Mouse (Mus musculus): ENCODE data around the gene Rnf151.
A peak's percentile ranks its signal among the peaks of the same experiment; 100 is the strongest.
"Not testable (repeated sequence)": the region's sequence is repeated elsewhere in the genome, so short reads cannot be mapped to it uniquely, and the experiment has no call there.

The Rnf151 gene

DNA sequence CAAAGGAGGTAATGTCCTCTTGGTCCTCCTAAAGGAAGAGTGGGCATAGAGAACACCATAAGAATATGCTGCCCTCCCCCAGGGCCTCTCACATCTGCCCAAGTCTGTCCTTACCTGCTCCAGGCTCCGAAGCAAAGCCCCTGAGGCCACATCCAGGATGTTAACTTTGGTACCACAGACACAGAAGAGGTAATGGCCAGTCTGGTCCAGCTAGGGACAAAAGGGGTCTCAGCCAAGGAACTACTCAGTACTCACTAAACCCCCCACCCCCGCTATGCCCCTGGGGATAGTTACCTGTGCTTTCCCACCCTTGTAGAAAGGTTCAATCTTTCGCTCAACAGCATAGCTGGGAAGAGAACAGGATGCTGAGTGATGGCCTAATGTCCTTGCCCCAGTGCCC lies 12.0 kb downstream of the Rnf151 start:
- no peak for DNase-seq (ENCODE audit: low spot score in 2 of 2)

DNA sequence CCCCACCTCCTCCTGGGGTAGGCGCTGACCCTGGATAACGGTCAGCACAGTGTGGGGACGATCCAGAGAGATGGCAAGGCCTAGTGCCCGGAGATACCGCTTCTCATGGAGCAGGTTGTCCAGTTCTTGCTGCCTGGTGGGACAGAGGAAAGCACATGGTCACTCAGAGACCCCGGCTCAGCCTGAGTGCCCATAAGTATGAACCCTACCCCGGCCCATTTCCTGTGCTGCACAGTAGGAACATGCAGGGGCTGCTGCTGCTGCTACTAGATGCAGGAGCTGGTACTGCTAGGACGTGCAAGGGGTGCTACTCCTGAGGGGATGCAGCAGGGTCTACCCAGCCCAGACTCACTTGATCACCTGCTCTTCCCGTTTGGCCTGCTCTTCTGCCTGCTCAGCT lies 16.6 kb downstream of the Rnf151 start:
- no peak for DNase-seq (ENCODE audit: low spot score in 2 of 2)

DNA sequence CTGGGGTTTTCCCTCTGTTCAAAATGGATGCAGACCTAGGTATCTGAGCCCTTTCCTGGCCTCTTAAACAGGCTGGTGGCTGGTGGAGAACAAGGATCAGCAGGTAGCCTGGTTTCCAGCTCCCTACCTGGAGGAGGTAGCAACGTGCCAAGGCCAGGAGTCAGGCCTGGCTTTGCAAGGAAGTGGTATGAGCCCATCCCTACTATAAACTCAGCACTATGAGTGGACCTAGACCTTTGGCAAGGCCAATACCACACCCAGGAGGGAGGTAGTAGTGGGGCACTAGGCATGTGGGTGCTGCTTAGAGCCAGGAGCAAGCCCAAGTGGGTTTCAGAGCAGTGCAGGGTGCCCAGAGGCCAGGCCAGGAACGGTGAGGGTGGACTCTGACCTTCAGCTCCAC lies 18.4 kb downstream of the Rnf151 start:
- no peak for DNase-seq (ENCODE audit: low spot score in 2 of 2)

DNA sequence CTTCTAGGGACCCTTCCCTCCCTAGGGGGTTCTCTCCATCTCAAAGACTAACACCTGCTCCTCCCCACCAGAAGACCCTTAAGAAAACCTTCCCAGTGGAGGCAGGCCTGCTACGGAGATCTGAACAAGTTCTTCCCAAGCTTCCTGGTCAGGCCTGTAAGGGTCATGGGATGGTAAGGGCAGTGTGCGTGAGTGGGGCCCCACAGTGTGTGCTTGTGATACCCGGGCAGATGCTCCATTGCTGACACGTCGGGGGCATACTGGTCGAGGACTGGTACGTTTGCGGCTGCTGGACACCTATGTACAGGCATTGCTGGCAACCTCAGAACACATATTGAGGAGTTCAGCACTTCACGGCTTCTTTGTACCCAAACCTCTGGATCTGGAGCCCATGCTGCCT lies 19.1 kb downstream of the Rnf151 start:
- no peak for DNase-seq (ENCODE audit: low spot score in 2 of 2)

DNA sequence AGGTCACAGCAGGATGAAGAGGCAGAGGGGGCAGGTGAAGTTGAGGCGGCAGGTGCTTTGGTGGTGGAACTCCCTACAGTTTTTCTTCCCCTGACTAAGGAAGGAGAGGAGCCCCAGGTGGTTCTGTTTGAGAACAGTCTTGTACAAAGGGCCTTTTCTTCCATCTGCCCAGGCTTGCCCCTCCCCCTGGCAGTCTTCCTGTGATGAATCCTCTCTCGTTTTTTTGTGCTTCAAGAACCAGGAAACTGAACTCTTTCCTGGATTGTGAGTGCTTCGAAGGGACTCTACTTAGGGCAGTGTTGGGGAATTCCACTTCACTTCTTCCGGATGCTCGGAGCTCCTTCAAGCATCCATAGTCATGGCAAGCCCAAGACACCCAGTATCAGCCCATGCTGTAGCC lies 19.9 kb downstream of the Rnf151 start:
- no peak for DNase-seq (ENCODE audit: low spot score in 2 of 2)

DNA sequence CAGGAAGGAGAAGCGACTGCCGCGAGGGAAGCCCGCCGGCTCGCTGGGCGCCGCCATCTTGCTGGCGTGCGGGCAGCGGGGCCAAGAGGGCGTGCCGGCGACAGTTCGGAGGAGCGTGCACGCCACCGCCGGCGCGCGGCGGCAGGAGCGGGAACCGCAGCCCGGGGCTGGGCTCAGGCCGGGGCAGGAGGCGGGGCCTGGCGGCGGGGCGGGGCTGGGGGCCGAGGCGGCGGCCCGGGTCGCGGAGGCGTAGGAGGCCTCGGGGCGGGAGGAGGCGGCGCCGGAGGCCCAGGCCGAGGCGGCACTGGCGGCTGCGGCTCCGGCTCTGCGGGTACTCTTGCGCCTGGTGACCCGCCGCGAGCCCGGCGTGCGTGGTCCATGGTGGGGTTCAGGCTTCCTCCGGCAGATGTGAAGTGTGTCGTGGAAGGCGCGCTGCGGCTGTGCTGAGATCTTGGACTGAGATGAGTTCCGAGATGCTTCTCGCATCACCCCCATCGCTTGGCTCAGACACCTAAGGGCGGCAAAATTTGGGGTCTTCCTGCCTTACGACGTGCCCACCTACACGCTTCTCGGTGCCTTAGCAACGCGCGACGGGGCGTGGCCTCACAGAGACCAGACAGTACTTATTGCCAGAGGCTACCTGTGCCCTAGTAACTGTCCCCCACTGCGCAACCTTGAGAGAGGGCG lies 21.7 kb downstream of the Rnf151 start, which contains the start of the genes Gfer and Noxo1:
Gene Gfer, minus strand, starts transcription at position 146 of the 687 bp plus-strand sequence.
Gene Noxo1, plus strand, starts transcription at position 224 of the 687 bp plus-strand sequence.
- DNase-seq (ENCODE audit: low spot score in 2 of 2): peak; percentile 52 to 67

DNA sequence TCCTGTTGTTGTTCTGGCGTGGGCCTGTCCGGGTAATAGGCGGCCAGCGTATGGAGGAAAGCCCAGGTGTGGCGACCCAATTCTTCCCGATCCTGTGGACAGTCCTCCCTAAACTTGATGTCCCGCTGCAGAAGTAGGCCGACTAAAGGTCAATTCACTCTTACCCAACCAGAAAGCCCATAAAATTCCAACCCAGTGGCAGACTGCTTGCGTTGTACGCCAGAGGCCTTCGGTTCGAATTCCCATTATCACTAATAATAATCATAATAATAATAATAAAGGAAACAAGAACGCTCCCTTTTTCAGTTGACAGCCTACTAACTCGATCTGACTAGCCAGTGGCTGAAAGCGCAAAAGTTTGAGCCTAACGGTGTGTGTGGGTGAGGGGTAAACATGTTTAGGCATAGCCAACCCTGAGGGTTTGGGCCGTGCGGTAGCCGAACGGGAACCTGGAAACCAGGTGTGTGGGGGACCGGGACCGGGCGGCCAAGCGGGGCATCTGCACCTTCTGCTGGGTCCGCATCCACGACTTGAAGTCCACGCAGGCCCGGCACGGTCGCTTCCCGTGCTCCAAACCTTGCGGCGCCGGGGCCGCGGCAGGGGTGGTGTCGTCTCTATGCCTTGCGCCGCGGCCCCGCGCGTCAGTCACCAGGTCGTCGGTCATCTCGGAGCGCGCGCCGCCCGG lies 22.4 kb downstream of the Rnf151 start:
- no peak for DNase-seq (ENCODE audit: low spot score in 2 of 2)

DNA sequence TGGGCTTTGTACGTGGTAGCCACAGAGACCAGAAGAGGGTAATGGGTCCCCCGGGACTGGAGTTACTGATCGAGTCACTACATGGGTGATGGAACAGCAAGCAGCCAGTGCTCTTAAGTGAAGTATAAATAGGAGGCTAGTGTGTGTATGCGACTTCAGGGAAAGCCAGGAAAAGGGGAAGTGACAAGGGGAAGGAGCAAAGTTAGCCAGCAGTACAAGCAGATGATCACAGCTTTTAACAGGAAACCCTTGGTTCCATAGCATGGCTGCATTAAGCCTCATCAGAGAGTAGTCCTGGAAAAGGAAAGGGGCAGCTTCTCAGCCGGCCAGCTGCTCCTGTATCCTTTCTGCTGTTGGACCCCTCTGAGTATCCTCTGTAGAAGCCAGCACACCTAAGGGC lies 25.5 kb downstream of the Rnf151 start:
- no peak for DNase-seq (ENCODE audit: low spot score in 2 of 2)

DNA sequence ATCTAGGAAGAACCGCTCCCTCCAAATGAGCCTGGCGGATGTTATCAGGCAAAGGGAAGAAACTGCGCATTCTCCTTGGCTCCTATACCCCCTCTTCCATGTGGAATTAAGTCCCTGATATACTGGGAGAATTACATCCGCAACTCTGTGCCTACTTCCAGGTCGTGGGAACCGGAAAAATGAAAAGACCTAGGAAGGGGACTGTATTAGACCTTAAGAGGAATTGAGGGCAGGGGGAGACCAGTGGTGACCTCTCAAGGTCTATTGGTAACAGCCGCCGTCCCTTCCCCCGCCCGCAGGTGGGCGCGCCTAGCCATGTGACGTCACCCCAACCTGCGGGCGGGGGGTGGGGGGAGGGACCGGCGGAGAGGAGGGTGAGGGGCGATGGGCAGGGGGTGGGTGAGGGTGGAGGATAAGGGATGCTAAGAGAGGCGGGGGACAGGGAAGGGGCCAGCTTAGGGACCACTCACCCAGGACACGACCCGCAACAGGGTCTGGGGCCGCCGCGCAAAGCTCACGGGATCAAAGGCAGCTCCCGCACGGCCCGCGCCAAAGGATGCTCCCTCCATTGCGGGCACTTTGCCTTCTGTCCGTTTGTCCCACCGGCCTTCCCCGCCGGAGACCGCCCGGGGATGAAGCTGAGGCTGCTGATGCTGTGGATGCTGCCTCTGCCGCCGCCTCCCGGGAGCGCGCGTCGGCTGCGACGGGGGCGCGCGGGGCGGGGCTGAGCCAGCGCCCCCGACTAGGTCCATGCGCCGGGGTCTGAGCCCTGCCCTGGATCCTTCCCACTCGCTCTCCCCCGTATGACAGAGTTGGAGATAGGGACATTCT lies 28.4 kb downstream of the Rnf151 start, which contains the start of gene Syngr3:
Gene Syngr3, minus strand, starts transcription at position 705 of the 831 bp plus-strand sequence.
- peak in 1 of 2 experiments; percentile 34 for DNase-seq (ENCODE audit: low spot score in 2 of 2)

DNA sequence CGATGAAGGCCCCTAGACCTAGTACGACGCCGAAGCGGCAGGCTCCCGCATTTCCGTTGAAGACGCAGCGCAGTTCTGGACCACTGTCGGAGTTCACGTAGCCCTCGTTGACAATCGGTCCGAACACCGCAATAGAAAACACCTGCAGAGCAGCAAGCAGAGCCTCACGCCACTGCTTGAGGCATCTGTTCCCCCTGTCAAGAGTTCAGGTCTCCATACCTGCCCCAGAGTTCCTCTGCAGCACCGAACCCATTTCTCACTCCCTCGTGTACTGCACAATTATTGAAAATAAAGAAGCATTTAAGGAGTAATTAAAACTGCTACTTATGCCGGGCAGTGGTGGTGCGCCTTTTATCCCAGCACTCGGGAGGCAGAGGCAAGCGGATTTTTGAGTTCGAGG lies 30.3 kb downstream of the Rnf151 start:
- no peak for DNase-seq (ENCODE audit: low spot score in 2 of 2)

DNA sequence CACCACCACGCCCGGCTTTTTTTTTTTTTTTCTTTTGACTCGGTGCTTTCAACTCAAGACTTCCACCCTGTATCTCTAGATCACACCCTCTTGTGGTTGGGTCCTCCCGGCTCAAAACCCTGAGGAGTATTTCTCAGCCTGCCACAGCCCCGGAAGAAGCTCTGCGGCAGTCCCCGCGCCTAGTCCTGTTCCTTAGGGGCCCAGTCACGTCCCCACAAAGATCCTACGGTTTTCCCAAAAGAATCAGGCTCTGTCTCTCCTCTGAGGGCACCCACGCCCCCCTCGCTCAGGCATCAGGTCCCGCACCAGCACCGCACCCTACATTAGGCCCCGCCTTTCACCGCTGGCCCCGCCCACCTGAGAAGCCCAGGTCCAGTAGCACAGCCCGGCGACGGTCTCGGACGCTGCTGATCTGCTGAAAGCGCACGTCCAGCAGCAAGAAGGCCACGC lies 30.7 kb downstream of the Rnf151 start:
- DNase-seq (ENCODE audit: low spot score in 2 of 2): no peak

DNA sequence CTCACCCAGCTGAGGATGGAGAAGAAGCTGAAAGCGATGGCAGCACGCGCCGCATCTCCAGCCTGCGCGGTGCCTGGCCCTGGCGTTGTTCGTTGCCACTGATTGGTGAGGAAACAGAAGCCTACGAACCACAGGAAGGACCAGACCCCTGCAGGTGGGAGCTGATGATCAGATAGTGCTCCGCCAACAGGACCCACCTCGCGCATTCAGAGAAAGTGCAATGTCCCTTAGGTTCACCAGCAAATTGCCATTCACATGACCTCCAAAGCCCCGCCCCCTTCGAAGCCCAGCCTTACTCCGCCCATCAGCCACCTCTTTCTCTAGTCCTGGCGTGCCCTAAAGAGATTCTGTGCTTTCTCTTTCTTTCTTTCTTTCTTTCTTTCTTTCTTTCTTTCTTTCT lies 31.3 kb downstream of the Rnf151 start:
- DNase-seq (ENCODE audit: low spot score in 2 of 2): no peak

DNA sequence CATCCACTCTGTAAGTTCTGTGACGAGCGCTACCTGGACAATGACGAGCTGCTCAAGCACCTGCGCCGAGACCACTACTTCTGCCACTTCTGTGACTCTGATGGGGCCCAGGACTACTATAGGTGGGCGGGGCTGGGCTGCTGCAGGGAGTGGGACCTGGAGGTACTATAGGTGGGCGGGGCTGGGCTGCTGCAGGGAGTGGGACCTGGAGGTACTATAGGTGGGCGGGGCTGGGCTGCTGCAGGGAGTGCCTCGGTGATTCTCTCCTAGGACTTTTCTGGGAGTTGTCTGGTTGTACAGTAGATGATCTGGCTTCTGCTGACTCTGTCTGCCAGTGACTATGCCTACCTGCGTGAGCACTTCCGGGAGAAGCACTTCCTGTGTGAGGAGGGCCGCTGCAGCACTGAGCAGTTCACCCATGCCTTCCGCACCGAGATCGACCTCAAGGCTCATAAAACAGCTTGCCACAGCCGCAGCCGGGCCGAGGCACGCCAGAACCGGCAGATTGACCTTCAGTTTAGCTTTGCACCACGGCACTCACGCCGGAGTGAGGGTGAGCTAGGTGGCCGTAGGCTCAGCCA lies 40.3 kb downstream of the Rnf151 start:
- DNase-seq (ENCODE audit: low spot score in 2 of 2): no peak

DNA sequence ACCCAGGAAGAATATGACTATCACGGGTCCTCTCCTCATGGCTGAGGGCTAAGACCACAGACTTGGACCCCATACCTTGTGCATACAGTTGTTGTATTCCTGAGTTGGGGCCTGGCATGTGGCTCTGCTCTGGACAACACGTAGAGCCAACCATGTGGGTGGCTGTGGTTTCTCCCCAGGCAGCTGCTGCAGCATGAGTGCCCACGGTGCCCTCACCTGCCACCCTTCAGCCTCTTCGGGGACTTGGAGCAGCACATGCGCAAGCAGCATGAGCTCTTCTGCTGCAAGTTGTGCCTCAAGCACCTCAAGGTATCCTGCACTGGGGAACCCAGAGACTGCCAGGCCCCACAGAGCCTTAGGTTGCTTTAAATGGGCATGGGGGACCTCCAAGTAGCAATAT lies 41.0 kb downstream of the Rnf151 start:
- DNase-seq (ENCODE audit: low spot score in 2 of 2): no peak

DNA sequence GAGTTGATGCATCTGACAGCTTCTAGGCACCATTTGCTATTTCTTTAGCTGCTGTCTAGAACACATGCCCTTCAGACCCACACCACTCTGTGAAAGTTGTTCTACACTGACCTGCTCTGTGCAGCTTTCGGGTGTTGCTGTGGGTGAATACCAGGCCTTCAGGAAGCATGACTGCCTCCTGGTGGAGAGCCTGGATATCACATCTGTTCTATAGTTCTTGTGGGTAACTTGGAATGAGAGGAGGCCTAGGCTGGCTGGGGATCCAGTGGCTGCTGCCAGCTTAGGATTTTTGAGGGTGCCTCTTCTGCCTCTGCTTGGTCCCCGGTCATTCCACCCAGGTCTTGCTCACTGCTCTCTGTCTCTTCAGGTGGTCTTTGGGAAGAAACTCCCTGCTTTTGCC lies 41.7 kb downstream of the Rnf151 start:
- DNase-seq (ENCODE audit: low spot score in 2 of 2): peak in 1 of 2 experiments; percentile 46

DNA sequence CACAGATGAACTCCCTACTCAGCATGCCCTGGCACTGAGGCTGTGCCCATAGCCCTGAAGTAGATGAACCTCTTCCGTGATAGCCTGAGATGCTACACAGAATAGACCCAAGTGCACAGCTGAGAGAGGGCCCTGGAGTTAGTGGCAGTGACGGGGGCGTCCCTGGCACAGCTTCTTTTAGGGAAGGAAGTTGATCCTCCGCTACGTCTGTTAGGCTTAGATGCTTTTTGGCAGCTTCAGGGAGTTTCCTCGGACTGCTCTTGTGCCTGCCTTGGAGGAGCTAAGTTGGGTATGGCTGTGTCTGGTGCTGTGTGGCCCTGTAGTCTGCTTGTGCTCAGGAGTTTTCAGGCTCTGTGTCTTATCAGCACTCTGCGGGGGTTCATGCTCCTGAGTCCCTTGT lies 43.6 kb downstream of the Rnf151 start:
- DNase-seq (ENCODE audit: low spot score in 2 of 2): no peak

DNA sequence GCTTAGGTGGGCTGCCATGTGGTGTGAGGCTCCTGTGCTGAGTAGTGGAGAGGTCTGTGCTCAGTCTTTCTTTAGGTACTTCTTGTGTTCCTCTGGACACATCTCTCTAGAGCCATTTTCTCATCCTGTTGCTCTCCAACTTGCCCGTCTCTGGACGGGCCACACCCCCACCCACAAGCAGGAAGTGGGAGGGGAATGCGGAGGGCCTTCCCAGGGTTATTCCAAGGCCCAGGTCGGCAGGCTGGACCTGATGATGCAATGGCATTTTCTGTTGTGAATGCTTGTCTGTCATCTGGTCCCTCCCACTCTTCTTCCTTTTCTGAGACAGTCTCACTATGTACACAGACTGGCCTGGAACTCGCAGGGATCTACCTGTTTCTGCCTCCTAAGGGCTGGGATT lies 45.7 kb downstream of the Rnf151 start:
- DNase-seq (ENCODE audit: low spot score in 2 of 2): no peak

DNA sequence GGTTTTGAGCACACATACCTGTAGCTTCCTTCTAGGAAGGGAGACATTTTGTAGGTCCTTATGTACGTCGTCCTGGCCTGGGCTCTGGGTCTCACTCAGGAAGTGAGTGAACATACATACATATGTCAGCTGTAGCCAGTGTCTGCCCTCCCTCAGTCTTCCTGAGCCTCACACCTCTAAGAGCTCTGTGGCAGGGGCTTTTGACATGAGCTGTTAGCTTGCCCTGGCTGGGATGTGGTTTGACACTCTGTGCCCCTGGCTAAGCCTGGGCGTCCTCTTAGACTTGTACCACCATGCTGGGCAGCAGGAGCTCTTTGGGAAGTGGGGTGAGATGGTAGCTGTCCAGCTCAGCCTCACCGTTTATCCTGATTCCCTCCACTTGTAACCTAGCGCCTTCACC lies 46.5 kb downstream of the Rnf151 start:
- DNase-seq (ENCODE audit: low spot score in 2 of 2): no peak

DNA sequence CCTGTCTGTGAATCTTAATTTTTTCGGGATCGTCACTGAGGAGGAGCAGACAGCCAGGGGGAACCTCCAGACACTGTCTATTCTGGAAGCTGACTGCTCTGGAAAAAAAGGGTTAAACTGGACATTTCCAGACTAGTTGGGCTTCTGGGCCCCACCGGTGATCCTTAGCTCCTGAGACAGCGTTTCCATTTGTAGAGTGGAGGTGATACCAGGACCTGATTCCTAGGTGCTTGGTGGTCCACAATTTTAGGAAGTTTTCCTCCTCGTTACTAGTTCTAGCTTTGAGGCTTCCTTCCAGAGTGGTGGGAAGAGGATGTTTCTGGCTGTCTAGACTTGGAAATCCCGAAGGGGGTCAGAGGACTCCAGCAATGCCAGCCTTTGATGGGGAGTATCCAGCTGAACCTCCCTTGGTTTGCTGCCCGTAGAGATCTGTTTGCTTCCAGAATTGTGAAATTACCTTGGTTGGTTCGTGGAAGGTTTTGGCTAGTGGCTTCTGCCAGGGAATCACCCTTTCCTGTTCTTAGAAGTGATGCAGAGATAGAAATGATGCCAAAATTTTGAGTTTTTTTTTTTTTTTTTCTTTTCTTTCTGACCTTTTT lies 47.5 kb downstream of the Rnf151 start:
- DNase-seq (ENCODE audit: low spot score in 2 of 2): no peak

DNA sequence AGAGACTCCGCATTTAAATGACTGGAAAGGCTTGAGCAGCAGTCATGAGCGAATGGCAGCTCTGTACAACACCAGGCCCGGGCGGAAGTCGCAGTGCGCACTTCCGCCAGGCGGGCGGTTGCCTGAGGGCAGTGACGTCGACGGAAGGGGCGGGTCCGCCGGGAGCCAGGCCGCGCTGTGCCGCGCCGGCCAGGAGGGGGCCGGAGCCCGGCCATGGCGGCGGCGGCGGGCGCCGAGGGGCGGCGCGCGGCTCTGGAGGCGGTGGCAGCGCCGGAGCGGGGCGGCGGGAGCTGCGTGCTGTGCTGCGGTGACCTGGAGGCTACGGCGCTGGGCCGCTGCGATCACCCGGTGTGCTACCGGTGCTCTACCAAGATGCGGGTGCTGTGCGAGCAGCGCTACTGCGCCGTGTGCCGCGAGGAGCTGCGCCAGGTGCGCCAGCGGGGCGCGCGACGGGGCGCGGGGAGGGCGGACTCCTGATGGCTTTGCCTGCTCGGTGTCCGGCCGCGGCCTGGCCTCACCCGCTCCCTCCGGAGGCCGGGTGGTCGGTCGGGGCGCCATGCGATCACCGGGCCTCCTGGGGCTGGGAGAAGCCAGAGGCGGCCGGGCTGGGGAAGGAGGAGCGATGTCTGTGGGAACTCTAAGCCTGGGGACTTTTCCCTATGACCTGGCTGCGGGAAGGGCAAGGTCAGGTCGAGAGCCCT lies 48.2 kb downstream of the Rnf151 start, which contains the start of gene Zfp598:
Gene Zfp598, plus strand, starts transcription at position 143 of the 701 bp plus-strand sequence.
- peak; percentile 78 to 91 for DNase-seq (ENCODE audit: low spot score in 2 of 2)

DNA sequence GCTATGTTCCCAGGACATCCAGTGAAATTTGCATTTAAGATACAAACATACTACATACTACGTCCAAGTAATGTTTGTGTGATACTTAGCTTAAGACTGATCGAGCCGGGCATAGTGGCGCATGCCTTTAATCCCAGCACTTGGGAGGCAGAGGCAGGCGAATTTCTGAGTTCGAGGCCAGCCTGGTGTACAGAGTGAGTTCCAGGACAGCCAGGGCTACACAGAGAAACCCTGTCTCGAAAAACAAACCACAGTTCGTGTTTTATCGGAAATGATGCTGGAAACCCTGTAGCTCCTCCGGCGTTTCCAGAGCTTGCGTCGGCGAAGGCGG lies 48.7 kb downstream of the Rnf151 start:
- DNase-seq (ENCODE audit: low spot score in 2 of 2): not testable (repeated sequence)
